Mouse (Mus musculus): ENCODE results near the gene Ngef.

Gene Ngef

DNA sequence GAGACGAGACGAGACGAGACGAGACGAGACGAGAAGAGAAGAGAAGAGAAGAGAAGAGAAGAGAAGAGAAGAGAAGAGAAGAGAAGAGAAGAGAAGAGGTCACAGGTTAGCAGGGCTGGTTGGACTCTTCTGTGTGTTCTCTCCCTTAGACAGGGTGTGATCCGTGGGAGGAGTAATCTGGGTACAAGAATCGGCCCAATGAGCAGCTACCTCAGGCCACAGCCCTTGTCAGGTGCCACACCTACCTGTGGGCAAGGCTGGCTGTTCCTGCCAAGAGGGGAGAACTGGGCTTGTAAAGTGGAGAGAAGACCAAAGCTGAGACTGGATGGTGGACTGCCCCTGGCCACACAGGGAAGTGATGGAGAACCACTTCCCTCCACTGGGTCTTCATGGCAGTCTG, 7.9 kb downstream of the Ngef start:
- DNase-seq (ENCODE audit: low spot score in 2 of 2): no peak

DNA sequence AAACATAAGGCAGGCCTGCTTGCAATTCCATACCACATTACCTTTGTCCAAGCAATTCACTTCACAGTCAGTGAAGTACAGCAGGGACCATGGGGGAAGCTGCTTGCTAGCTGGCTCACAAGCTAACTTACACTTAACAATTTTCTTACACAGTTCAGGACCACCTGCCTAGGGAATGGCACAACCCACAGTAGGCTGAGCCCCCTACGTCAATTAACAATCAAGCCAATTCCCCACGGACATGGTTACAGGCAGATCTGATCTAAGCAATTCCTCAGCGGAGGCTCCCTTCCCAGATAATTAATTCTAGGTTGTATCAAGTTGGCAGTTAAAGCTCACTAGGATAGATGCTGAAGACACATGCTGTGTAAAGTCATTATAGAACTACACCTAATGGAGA, 10.7 kb downstream of the Ngef start:
- DNase-seq (ENCODE audit: low spot score in 2 of 2): no peak

DNA sequence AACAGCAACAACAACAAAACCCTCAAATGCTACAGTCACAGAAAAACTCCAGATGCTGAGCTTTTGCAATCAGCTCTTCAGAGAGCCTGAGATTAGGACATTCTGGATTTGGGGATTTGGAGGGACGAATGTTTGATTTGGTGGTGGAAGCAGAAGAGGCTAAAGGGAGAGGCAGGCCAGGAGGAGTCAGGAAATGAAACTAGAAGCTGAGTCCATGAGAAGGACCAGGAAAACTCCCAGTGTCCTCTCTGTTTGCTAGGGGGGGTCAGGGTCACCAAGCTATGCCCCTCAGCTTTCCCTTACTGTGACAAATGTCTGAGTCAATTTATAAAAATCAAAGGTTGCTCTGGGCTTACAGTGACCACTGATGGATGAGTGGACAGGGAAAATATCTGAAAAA, 20.1 kb downstream of the Ngef start:
- no peak for DNase-seq (ENCODE audit: low spot score in 2 of 2)

DNA sequence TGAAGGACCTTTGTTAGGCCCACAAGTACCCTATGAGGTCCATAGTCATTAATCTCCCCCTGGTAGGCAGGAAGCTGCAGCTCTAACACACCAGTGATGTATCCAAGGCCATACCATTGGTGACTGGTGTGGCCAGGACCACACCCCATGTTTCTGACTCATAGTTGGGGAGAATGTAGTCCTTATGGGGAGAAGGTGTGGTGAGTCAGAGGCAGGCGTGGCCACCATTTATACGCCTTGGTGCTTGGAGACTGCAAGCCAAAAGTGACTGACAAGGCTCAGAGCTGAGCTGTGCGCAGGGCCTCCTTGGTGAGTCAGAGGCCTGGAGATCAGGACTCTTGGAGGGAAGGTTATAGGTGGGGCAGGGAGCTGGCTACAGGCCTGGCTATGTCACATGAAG, 22.7 kb downstream of the Ngef start:
- DNase-seq (ENCODE audit: low spot score in 2 of 2): no peak

DNA sequence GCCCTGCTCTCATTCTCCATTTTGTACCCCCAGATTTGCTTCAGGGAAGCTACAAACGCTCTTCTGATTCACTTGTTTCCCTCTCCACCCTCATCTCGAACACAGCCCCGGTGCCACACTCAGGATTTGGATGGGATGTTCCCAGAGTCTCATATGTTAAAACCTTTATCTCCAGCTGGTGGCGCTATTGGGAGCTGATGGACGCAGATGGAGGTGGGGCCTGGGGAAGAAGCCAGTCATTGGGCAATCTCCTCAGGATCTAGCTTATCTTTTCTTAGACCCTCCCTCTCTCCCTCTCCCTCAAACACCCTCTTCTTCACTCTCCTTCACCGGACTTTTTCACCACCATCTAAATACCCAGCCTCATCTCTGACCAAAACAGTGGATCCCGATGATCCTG, 32.1 kb downstream of the Ngef start:
- DNase-seq (ENCODE audit: low spot score in 2 of 2): peak in 1 of 2 experiments; percentile 39

DNA sequence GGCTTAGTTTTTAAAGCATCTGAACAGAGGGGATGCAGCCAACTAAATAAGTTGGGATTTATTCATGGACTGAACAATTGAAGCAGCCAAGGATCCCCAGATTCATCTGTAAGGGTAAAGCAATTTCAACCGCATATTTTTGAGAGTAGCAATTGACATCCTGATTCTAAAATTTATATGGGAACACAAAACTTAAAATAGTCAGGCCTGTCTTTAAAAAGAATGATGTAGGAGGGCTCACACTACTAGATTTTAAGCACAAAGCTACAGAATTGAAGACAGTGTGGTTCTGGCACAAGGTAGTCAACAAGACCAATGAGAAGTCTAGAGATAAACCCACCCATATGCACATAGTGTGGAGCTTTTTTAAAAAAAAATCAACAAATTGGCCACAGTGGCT, 36.7 kb downstream of the Ngef start:
- DNase-seq (ENCODE audit: low spot score in 2 of 2): no peak

DNA sequence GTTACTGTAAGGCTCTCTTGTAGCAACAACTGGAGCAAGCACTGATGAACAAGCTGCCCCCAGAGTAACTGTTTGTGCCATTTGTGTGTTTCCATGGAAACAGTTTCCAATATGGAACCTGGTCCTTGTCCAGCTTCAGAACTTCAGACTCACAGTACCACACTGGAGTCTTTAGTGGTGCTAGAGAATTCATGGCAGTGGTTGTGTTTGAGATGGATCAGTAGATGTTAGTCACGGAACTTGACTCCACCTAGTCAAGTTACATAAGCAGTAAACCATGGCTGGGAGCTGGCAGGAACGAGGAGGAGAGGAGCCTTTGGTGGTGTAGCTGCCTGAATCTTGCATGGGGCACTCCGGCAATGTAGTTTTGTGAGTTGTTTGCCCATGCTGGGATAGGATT, 39.6 kb downstream of the Ngef start:
- no peak for DNase-seq (ENCODE audit: low spot score in 2 of 2)

DNA sequence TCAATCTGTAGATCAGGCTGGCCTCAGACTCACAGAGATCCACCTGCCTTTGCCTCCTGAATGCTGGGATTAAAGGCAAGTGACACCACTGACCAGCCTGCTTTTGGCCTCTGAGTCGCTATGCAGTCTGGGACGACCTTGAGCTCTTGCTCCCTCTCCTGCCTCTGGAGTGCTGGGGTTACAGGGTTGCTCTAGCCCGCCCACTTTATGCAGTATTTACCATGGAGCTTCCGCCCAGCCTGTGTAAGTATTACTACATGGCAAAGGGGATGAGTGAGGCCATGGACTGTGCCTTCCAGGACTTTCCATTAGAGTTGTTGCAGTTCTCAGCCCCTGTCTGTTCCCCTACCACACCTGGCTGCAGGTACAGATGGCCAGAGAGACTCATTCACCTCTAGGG, 41.3 kb downstream of the Ngef start:
- no peak for DNase-seq (ENCODE audit: low spot score in 2 of 2)

DNA sequence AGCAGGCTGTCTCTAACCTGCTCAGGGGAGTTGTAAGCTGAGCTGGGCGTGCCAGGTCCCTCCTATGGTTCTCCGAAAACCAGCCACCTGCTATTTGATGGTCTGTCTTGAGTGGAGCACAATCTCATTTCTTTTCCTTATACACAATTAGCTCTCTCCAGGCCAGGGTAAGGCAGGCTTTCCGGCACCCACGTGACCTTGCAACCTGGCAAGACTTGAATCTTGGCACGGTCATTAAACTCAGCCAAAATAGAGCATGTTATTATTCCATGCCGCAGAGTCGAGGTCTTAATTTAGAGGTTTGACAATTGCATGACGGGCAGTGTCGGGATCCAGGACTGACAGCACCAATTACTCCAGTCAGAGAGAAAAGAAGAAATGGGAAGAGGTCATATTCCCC, 46.5 kb downstream of the Ngef start:
- DNase-seq (ENCODE audit: low spot score in 2 of 2): no peak

DNA sequence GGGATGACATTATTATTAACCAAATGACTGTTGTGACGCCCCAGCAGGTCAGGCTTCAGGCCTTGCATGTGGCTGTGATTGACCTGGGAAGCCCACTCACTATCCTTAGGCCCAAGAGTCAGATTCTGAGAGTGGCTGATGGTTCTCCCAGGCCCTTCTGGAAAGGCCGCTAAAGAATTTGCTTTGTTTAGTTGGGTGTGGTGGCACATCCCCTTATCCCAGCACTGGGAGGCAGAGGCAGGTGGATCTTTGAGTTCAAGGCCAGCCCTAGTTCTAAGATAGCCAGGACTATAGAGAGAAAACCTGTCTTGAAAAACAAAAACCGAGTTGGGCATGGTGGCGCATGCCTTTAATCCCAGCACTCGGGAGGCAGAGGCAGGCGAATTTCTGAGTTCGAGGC, 48.6 kb downstream of the Ngef start:
- DNase-seq (ENCODE audit: low spot score in 2 of 2): no peak

DNA sequence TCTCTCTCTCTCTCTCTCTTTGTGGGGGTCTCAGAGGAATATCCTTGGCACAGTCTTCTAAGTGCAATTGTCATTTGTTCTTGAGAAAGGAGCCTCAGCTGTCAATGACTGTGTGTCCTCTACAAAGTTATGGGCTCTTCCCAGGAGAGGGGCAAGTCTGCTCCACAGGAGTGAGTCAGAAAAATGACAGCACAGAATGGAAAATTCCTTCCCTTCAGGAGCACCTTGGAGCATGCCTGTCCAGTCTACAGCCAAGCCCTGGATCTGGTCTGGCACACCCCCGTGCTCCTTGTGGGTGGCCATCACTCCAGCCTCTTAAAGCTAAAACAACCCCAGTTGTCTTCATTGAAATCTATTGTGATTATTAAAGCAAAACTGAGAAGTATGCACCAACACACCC, 52.1 kb downstream of the Ngef start:
- no peak for DNase-seq (ENCODE audit: low spot score in 2 of 2)

DNA sequence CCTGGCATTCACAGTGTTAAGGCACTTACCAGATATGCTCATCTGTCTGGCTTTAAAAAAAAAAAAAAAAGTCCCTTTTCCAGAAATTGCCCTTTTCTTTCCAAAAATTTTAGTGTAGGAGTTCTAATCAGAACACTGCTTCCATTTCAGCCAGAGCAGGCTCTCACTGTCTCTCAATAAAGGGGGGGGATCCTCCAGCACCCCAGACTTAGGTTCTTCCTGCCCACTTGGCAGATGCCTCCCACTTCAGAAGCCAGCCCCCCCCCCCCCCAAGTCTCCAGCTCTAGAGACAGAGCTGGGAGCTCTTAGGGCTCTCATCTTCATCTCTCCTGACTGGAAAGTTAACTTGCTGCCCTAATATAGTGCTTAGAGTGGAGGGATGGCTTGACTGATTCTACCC, 53.2 kb downstream of the Ngef start:
- no peak for DNase-seq (ENCODE audit: low spot score in 2 of 2)

DNA sequence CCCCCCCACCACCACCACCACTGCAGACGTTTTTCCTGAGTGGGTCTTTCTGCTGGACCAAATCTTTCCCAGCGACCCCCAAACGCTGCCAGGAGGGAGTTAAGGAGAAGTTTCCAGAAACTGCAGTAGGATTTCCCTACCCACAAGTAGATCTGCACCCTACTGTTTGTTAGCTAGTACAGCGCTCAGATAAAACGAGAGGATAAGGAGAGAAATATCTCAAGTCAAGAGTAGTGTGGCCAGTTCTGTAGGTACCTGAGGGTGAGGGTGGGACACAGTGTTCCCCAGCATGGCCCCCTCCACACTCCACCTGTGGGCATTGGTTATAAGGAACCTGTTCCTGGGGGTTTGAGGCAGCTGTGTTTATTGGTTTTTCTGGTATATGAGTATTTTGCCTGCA, 62.8 kb downstream of the Ngef start:
- no peak for DNase-seq (ENCODE audit: low spot score in 2 of 2)

DNA sequence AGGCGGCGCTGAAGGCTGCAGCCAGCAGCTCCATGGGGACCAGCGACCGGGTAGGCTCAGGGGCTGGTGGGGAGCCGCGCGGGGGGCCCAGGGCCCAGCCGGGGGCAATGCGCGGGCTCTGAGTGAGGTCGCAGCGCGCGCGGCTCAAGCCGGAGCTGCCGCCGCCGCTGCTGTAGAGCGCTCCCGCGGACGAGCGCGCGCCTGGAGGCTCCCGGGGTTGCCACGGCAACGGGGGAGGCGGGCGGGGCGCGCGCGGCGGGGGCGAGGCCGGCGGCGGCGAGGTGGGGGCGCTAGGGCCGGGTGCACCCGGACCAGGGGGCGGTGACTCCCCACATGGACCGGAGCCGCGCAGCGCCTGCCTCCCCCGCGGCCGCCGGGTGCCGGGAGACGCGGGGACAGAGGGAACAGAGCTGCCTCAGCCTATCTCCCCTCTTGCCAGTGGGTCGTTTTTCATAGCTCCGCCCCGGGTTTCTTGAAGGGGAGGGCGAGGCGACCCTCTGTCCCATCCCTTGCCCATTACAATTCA, 63.4 kb downstream of the Ngef start:
- peak; percentile 80 to 83 for DNase-seq (ENCODE audit: low spot score in 2 of 2)

DNA sequence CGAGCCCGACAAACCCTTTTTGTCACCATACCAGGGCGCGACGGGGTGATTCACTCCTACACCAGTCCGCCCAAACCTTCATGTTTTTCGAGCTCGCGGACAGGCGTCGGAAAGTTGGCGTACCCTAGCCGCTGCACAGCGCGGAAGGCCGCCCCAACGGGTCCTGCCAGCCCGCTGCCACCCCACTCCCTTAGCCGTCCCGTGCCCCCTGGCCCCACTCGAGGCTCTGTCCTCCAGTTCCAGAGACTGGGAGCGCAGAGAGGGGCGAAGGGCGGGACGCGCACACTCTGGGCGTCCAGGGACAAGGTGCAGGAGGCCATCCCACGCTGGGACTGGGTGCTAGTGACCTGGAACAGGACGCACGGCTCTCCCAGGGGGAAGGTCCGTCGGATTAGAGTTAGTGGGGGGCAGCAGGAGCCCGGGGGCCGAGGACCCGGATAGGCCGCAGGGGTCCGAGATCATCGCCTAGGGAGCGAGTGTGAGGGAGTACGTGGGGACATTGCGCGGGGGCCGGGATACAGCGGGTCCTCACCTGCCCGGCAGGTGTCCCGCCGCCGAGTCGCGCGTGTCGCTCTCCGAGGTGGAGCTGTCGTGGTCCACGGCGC, 64.0 kb downstream of the Ngef start, which contains the start of gene Neu2:
TSS of gene Neu2 (plus strand) at position 329 of the 605 bp plus-strand sequence.
- DNase-seq (ENCODE audit: low spot score in 2 of 2): peak; percentile 53 to 56

DNA sequence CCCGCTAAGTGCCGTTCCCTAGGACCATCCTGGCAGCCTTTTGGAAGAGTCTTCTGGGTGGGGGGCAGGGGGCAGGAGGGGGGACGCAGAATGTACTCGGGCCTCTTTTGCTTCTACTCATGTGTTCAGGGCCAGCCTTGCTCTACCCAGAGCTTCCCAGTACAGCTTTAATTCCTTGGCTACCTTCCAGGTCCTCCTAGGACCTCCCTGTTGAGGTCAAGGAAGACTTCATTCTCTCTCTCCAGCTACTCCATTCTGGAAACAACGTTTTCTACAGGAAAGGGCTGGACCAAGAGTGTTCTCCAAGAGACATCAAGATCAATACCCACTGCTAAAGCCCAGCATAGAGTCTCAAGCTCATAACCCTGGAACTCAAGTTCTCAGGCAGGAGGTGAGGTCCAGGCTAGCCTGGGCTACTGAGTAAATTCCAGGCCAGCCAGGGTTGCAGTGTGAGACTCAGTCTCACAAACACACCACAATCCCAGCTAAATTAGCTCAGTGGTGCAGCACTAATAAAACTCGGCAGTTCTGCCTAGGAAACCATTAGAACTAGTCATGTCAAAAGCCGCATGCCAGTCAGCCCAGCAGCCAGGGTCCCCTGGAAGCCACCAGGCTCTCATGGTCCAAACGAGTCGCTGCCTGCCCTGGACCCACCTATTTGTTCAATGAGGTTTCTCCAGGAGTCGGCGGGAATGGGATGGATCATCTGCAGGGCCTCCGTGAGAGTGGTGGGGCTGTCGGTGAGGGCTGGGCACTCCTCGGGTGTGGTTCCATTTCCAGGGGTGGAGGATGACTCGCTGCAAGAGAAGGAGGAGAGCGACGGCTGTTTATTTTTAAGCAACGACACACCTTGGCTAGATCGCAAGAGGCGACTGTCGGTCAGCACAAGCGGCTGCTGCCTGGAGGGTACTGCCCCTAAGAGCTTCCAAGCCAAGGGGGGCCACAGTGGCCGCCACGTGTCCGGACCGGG, 64.8 kb downstream of the Ngef start:
- peak in 1 of 2 experiments; percentile 43 for DNase-seq (ENCODE audit: low spot score in 2 of 2)

DNA sequence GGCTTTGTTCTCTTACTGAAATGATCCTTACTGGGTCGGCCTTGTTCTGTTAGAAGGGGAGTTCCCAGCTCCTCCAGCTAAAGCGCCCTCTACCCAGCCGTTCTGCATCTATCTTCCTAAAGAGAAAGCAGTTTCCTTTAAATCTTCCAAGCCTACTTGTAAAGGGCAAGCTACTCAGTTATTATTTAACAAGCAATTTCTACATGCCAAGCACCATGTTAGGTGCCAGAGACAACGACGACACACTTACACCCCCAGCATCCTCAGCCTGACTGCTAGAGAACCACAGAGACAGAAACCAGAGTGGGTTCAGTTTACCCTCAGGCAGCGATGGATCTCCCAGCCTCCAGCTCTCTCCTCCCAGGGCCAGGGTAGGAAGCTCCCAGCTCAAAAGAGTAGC, 65.8 kb downstream of the Ngef start:
- no peak for DNase-seq (ENCODE audit: low spot score in 2 of 2)

DNA sequence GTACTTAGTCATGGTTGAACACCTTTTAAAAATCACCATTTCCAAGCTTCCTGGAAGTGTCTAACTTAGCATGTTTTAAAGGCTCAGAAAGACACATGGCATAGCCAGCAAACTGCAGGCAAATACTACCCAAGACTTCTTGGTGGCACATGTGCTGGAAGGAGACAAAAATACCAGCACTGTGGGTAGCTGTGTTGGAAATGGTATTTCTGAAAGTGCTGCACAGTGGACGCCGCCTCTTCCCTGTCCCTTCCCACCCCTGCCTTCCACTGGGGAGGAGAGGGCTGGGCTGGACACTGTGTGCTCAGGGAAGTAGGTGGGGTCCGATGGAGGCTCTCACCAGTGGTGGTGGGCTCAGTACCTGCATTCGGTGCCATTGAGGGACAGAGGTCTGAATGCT, 68.1 kb downstream of the Ngef start:
- DNase-seq (ENCODE audit: low spot score in 2 of 2): no peak

DNA sequence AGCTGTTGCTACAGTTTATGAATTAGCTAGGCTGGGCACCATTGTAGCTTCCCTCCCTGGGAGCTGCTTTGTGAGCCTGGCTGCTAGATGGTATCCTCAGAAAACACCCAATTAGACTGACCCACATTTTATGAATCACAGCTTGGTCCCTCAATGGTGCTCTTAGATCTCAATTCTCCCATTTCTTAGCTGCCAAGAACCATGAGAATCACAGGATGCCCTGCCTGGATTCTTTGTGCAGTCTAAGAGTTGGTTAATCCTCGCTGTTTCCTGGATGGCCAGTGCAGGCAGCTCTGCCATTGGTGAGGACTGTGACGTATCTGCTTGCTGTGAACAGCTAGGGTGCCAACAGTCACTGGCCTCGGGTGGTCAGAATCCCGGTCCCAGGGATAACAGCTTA, 80.1 kb downstream of the Ngef start:
- DNase-seq (ENCODE audit: low spot score in 2 of 2): peak in 1 of 2 experiments; percentile 77

DNA sequence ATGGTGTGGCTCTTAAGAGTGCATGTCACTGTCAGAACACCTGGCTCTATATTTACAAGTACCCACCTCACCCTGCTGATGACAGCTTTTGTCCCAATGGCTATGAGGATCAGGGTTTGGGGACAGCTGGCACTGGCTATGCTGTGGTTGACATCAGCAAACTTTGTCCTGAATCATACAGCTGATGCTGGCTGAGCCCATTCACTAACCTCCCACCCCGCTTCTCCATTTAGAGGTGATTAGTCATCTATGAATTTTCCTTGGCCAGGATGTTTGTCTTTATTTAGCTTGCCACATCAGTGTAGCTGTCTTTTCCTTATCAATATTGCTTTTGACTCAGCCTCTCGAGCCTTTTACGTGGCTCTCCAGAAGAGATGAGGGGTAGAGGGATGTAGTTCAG, 81.4 kb downstream of the Ngef start:
- no peak for DNase-seq (ENCODE audit: low spot score in 2 of 2)

DNA sequence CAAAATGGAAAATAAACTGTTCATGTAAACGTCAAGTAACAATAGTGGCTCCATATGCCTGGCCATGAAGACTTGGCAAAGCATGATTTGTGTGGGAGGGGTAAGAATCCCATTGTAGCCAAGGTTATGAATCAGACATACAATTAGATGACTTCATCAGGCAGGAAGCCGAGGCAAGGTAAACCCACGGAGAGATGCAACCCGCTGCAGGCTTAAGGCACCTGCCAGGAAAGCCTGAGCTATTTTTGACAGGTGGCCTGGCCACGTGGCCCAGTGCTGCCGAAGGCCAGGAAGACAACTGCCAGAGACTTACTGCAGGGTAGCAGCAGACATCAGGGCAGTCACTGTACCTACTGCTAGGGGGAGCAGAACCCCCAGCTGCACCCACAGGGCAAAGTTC, 87.3 kb downstream of the Ngef start:
- DNase-seq (ENCODE audit: low spot score in 2 of 2): peak in 1 of 2 experiments; percentile 53

DNA sequence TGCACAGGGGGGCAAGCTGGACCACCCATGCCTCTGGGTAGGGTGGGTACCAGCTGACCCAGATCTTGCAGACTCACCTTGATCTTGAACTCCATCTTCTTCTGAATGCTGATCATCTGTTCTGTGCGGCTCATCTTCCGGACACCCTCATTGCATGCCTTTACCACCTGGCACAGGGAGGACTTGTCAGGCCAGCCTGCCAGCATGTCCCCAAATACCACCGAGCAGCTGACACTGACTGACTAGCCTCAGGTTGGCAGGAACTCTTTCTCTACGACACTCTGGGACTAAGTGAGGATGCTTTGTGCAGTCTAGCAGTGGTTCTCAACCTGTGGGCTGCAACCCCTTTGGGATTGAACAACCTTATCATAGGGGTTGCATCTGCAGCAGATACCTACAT, 91.1 kb downstream of the Ngef start:
- DNase-seq (ENCODE audit: low spot score in 2 of 2): no peak
